Mouse (Mus musculus) testis, adult 2 months (tissue): ENCODE results near the gene Gpank1. TPM values are rescaled to one million over a fixed set of nuclear protein-coding genes. Genes with fewer than 3 reads are reported as not detected.

Experiments
- H3K27ac ChIP-seq: fragments of 200-500 bp; 2 replicates; pipeline ENCODE4 v1.5.1; 2012; ENCODE audit warnings: low read depth, low read length; ENCODE audit not compliant: control insufficient read depth, insufficient read depth
- H3K27me3 ChIP-seq: fragments of 200-500 bp; 2 replicates; pipeline ENCODE4 v1.6.1; 2012; ENCODE audit warnings: mild to moderate bottlenecking, low read length, moderate library complexity; ENCODE audit not compliant: control insufficient read depth, insufficient read depth
- H3K36me3 ChIP-seq: fragments of 200-500 bp; 2 replicates; pipeline ENCODE4 v1.6.1; 2012; ENCODE audit warnings: mild to moderate bottlenecking, low read length; ENCODE audit not compliant: control insufficient read depth, insufficient read depth
- H3K4me1 ChIP-seq: fragments of 200-500 bp; 2 replicates; pipeline ENCODE4 v1.6.1; 2012; ENCODE audit warnings: low read length; ENCODE audit not compliant: control insufficient read depth, insufficient read depth
- H3K4me3 ChIP-seq: fragments of 200-500 bp; 2 replicates; pipeline ENCODE4 v1.5.1; 2012; ENCODE audit warnings: low read depth, mild to moderate bottlenecking, low read length, moderate library complexity, mixed read lengths; ENCODE audit not compliant: control insufficient read depth
- CTCF ChIP-seq: fragments of 200-500 bp; IDR thresholded peaks from 2 replicates; pipeline ENCODE4 v1.5.1; 2012; ENCODE audit warnings: low read depth, mild to moderate bottlenecking, inconsistent platforms, low read length, moderate library complexity; ENCODE audit not compliant: control insufficient read depth, insufficient read depth, insufficient replicate concordance
- POLR2A ChIP-seq: fragments of 200-500 bp; IDR thresholded peaks from 2 replicates; pipeline ENCODE4 v1.6.1; 2012; ENCODE audit warnings: low read depth, mild to moderate bottlenecking, inconsistent platforms, low read length, moderate library complexity; ENCODE audit not compliant: control insufficient read depth
- polyA plus RNA-seq: library from polyadenylated mRNA; depleted of rRNA; stranded (reverse); fragments of >200 nt; gene quantifications from 2 replicates; pipeline ENCODE4 v1.2.3, GENCODE M21; 2012

The Gpank1 gene
- polyA plus RNA-seq, 1 experiment = 70.0 TPM

DNA sequence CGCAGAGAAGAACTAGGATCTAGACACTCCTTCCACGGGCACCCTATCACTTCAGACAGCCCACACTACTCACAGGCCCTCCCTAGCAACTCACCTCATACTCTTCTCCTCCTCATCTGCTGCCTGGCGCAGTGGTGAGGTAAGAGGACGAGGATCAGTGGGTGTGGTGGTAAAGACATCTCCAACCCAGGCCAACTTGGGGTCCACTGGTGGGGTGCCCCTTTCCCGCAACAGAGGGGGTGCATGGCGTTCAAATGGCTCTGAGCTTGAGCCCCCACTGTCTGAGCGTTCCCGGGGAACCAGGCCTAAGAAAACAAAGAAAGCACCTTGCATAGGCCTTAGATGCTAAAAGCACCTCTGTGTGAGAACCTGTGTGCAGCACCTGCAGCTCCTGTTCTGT lies 36.0 kb downstream of the Gpank1 start:
- Histone ChIP-seq H3K27ac (no peak overlapping the region), H3K36me3 (peaks cover 30% of the 10 kb centered on the region), H3K27me3 (no peaks in the 10 kb centered on the region), H3K4me1 (peaks cover 2% of the 10 kb centered on the region), H3K4me3 (no peak overlapping the region)
- no peak for TF ChIP-seq POLR2A
- no peak for TF ChIP-seq CTCF

DNA sequence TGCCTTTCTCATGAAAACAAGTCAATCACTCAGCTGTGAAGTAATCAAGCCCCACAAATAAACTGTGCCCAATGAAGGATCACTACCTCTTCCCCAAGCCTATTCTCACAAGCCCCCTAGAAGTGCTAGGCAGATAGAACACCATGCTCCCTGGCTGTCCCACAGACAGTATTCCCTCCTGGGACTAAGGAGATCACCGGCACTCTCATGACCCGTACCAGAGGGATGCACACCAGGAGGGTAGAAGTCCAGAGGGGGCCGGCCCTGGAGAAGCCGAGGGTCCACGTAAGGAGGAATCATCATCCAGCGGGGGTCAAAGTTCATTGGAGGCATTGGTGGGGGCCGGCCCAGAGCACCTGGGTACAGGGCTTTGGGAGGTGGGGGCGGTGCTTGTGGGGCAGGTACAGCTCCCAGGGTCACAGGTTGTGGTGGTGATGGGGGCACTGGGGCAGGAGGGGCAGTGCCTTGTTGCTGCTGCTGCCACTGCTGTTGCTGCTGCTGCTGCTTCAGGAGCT lies 36.5 kb downstream of the Gpank1 start:
- H3K27ac ChIP-seq = no peak overlapping the region
- no peak for TF ChIP-seq POLR2A
- TF ChIP-seq CTCF = no peak

DNA sequence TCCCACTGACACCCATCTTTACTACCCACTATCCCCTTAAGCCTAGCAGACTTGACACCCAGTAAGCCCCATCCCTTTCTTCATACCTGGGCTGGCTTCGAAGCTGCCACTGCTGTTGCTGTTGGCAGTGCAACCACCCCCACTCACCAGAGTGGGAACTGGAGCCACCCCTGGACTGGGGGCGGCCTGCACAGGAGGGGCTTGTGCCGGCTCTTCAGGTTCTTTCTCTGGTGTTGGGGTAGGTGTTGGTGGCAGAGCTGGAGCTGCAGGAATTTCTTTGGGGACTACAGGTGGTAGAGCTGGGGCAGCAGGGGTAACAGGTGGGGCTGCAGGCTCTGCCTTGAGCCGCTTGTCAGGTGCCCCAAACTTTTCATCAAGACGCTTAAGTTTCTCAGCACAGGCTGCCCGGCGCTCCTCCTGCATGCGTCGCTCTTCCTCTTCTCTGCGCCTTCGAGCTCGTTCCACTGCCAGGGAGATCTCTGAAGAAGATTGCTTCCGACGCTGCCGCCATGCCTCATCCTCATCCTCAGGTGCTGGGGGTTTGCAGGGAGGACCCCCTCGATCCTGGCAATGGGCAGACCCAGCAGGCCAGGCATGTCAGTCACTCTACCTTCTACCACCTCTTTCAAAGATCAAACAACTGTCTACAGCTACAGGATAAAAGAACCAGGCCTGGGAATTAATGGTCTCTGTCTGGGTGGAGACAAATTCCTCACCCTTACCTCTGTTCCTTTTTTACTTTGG lies 37.8 kb downstream of the Gpank1 start:
- TF ChIP-seq CTCF (no peak), POLR2A (no peak)
- no peak overlapping the region for H3K4me3 ChIP-seq
- H3K27ac ChIP-seq = no peak overlapping the region
- H3K27me3 ChIP-seq = no peaks in the 10 kb centered on the region
- H3K36me3 ChIP-seq = peaks cover 24% of the 10 kb centered on the region
- H3K4me1 ChIP-seq = peaks cover 6% of the 10 kb centered on the region

More for the DNA sequence above, 36.5 kb downstream of the Gpank1 start:
- Histone ChIP-seq H3K36me3 (peaks cover 28% of the 10 kb centered on the region), H3K4me3 (no peak overlapping the region), H3K27me3 (no peaks in the 10 kb centered on the region), H3K4me1 (peaks cover 2% of the 10 kb centered on the region)

DNA sequence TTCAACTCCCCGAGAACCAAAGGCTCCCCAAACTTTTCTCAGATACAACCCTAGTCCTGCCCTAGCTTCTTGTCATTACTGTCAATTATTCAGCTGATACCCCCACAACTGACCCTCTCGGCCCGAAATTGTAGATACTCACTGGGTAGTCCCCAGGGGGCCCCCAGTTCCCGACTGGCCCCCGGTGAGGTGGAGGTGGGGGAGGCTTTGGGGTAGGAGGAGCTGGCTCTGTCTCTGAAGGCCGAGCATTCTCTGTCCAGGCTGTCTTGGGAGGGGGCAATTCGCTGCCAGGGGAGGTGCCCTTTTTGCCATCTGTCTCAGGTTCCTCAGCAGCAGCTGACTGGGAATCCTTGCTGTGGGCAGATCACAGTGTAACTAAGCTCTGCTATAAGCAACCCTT lies 38.4 kb downstream of the Gpank1 start:
- H3K27me3 ChIP-seq = no peaks in the 10 kb centered on the region
- TF ChIP-seq POLR2A = no peak
- TF ChIP-seq CTCF = no peak
- H3K36me3 ChIP-seq = peaks cover 24% of the 10 kb centered on the region
- no peak overlapping the region for H3K4me3 ChIP-seq
- H3K4me1 ChIP-seq = peaks cover 6% of the 10 kb centered on the region
- no peak overlapping the region for H3K27ac ChIP-seq

DNA sequence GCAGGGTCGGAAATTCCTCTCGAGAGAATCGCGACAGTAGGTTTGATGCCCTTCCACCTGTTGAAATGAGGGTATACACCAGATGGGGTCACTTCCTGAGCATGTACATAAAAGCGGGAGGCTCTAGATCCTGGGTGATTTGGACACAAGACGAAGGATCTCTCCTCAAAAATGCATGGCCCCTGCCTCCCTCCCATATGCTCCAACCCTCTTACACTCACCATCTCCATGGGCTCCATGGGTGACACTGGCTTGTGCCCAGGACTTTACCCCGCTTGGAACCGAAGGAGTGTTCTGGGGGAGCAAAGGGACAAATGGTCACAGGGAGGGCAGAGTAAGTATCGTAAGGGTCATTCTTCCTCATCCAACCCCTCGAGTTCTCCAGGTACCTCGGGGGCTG lies 40.2 kb downstream of the Gpank1 start:
- peaks cover 15% of the 10 kb centered on the region for H3K36me3 ChIP-seq
- H3K27me3 ChIP-seq = no peaks in the 10 kb centered on the region
- peaks cover 6% of the 10 kb centered on the region for H3K4me1 ChIP-seq
- H3K4me3 ChIP-seq = no peak overlapping the region
- TF ChIP-seq CTCF (no peak), POLR2A (no peak)
- no peak overlapping the region for H3K27ac ChIP-seq

DNA sequence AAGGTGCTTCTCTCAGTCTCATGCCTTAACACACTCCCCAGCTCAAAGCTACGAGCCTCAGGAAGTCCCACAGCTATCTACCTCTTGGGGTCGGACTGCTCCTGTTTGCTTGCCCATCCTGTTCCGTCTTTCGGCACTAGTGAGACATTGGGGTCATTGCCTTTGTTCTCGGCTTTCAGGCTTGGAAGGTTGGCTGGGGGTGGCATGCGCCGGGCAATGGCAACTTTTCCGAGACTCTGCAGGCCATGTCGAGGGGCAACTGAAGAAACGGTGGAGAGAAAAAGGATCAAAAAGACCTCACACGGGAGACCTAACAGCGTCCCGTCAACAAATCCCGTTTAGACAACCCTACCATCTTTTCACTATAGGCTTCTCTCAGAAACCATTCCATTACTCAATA lies 40.9 kb downstream of the Gpank1 start:
- Histone ChIP-seq H3K4me3 (no peak overlapping the region; the same call in none of the 2 replicates), H3K36me3 (peaks cover 10% of the 10 kb centered on the region), H3K27me3 (no peaks in the 10 kb centered on the region), H3K4me1 (peaks cover 4% of the 10 kb centered on the region), H3K27ac (no peak overlapping the region)
- TF ChIP-seq CTCF = no peak
- TF ChIP-seq POLR2A = no peak

DNA sequence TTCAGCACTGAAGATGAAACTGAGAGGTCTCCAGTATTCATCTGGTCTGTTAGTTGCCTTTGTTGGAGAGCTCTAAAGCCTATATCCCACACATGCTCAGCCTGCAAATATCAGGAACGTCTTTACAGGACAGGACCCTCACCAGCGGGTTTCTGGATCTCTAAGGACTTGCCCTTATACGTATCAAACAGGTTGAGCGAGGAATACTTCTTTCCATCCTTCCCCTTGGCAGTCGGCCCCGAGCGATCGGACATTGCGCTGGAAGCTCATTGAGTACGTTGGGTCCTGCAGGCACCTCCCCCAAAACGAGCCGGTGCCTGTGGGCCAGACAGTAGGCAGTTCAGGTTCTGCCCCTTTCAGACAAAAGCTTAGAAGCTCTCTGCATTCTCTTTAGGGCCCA lies 41.5 kb downstream of the Gpank1 start:
- no peak overlapping the region for H3K27ac ChIP-seq
- H3K4me3 ChIP-seq = peak overlapping the region; percentile 47
- TF ChIP-seq POLR2A = no peak
- no peak for TF ChIP-seq CTCF
- H3K4me1 ChIP-seq = peaks cover 4% of the 10 kb centered on the region
- H3K36me3 ChIP-seq = peaks cover 10% of the 10 kb centered on the region
- no peaks in the 10 kb centered on the region for H3K27me3 ChIP-seq
